Mouse (Mus musculus): ENCODE data around the gene Atp8b2.

Atp8b2 gene

DNA sequence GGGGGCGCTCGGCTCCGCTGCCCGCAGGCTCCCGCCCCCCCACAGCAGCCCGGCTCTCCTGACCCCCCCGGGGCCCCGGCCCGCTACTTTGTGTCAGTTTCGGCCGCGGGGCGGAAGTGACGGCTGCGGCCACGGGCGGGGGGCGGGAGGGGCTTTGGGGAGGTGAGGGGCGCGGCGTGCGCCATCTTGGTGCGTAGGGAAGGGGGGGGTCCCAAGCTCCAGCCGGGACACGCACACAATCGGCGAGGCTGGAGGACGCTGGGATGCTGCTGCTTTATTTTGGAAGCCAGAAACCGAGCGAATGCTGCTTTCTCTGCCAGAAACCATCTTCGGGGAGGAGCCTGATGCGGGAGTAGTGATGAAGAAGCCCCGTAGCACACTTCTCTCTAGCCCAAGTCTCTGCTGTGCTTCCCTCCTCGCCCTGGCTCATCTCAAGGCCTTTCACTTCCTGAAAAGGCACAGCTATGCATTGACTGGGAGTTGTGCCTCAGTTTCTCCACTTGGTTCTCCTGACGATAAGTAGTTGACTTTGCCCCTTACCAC, at the start of gene Atp8b2:
Gene Atp8b2 (minus strand): TSS at position 288 of the 543 bp plus-strand sequence.
- DNase-seq (ENCODE audit: low spot score) = peak; percentile 56

DNA sequence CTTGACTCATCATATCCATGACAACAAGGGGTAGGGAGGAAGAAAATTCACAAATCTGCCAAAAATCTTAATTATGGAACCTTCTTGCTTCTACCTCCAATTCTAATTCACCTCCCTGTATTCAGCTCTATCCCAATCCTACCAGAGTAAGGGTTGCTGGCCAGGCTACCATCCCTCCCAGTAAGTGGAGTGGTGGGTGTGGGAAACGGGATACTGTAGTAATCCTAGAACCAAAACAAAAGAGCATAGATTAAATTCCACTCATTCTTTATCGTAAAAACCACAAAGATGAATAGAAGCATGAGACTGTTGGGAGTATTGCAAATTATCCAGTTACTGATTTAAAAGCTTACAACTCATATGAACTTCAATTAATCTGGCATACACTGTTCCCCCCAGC, 47.0 kb upstream of the Atp8b2 start:
- DNase-seq (ENCODE audit: low spot score) = no peak

DNA sequence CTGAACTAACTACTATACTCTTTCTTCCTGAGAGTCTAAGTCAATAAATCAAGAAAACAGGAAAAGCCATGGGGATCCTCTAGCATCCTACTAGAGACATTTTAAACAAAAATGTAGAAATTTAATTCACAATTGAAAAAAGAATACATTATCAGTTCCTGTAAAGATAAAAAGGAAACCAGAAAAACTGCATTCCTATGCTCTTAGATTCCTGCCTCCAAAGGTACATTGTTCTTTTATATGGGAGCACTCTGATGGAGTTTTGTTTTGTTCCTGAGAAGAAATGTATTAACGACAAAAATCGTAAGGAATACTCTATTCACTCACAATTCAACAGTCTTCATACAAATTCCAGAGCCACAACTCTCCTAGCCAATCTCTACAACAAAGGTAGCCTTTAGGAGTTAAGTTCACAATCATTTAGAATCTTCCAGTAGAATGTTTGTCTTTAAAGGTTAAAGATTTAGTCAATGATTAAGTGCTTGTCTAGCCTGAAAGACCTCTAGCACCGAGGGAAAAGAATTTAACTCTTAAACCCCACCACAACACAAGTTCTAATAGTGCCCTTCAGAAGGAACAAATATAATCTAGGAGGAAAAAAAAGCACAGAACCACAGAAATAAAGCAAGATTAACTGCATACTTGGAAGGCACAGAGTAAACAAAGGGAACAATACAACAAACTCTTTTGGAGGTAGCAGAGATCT, 40.9 kb upstream of the Atp8b2 start:
- no peak for DNase-seq (ENCODE audit: low spot score)

DNA sequence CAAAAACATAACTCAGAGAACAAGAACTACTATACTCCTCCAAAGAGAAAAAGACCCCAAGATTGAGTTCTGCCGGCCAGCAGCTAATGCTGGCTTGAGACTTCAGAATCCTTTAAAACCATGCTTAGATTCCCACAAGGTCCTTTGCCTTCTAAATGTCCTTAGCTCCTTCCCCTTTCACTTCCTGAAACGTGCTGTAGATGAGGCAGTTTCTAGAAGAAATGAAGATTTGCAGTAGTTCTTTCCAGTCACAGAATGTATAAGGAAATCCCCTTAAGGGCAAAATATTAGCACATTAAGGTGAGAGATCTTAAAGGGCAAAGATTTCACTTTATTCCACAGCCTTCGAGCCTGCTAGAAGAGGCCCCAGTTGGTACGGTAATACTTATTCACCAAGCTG, 36.5 kb upstream of the Atp8b2 start:
- DNase-seq (ENCODE audit: low spot score) = no peak

DNA sequence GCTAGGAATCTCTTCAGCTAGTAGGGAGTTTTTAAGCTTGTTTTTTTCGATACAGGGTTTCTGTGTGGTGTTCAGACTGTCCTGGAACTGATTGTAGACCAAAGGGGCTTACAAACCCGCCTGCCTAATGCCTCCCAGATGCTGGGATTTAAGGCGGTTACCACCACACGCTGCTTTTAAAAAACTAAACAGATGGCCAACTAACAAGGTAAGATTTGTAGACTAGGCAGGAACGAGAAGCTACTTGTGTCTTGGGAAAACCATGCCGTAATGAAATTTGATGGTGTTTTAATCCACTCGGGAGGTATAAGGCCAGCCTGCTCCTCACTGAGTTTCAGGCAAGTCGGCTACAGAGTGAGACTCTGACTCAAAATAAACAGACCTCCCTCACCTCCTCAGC, 35.8 kb upstream of the Atp8b2 start:
- DNase-seq (ENCODE audit: low spot score) = no peak

DNA sequence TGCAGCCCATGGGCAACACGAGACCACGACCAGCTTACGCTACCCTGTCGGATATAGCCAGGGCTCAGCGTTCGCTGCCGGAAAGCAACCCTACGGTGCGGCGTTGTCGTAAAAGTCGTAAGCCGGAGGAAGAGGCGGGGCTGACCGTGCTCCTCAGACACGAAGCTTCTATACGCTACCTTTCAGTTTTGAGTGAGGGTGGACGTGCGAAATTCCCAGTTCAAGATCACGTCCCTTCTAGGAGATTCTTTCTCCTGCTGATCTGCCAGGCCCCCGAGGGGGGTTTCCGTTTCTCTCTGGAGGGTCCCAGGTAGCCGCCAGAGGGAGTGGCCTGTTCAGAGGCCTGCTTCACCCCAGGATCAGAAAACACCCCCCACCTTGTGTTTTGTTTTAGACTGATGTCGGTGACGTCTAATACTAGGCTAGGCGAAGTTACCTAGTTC, 35.3 kb upstream of the Atp8b2 start, which contains the start of gene Hax1:
Gene Hax1 (minus strand): TSS at position 169 of the 443 bp plus-strand sequence.
- DNase-seq (ENCODE audit: low spot score) = peak; percentile 94

DNA sequence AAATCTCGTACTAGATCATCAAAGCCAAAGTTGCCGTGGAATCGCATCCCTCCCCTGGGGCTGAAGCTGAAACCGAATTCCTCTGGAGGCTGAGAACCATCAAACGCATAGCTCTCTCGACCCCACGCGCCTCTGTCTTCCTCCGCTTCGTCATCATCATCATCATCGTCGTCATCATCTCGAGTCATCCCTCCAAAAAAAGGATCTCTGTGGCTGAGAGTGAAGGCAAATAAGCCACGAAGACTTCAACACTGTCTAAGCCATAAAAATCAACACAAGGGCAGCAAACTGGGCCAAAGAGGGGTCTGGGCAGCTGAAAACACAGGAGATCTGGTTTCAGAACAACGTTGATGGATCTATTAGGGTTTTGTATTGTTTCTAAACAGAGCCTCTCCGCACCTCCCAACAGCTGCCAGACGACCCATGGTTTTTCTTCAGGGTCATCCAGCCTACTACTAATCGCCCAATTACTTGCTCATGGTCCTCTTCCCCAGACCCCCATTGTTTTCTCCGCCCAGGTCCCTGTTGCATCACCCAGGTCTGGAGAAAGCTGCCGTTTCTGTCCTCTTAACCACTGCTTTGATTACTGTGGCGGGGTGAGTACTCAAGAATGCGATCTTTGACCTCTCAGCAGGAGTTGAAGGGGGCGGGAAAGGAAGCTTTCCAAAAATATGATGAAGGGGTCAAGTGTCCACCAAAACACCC, 34.6 kb upstream of the Atp8b2 start:
- DNase-seq (ENCODE audit: low spot score) = no peak

DNA sequence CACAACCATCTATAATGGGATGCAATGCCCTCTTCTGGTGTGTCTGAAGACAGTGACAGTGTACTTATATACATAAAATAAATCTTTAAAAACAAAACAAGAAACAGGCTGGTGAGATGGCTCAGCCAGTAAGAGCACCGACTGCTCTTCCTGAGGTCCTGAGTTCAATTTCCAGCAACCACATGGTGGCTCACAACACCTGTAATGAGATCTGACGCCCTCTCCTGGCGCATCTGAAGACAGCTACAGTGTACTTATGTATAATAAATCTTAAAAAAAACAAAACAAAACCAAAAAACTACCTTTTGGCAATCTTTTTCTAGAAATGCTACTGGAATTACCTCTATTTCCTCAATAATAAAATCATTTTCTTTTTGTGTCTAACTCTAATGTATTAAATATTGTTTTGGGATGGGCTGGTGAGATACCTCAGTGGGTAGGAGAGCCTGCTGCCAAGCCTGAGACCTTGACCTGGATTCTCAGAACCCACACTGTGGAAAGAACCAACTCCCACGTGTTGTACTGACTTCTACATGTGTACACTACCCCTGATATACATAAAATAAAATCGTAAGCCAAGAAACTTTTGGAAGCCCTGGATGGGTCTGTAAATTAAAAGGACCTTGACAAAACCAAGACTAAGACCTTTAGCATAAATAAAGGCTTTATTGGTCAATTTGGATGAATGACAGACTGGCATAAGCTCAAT, 31.7 kb upstream of the Atp8b2 start:
- no peak for DNase-seq (ENCODE audit: low spot score)

DNA sequence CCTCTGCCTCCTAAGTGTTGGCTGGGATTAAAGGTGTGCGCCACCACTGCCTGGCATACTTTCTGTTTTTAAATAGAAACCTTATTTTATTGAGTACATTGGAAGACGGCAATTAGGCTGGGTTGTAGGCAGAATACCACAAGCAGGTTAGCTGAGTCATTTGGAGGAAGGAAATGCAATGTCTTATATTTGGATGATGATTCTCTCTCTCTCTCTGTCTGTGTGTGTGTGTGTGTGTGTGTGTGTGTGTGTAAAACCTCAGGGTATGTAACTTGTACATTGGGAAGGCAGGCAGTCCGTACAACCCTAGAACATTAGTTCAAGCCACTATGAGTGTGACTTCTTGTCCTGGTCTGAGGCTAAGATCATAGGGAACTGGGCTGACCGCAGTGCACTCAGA, 24.5 kb upstream of the Atp8b2 start:
- no peak for DNase-seq (ENCODE audit: low spot score)

DNA sequence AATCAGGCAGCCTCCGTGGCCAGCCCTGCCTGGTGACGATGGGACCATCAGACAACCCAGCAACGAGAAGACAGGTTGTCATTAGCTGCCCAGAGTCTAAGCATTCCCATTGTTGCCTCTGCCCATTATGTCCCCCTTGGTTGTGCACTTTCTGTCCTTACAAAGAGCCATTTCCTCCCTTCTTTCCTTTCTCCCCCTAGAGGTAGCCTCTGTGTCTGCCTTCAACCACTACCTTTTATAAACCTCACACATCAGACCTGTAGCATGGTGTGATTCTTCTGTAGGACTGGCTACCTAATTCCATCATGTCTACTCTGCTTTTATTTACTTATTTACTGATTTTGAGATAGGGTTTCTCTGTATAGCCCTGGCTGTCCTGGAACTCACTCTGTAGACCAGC, 23.9 kb upstream of the Atp8b2 start:
- no peak for DNase-seq (ENCODE audit: low spot score)

DNA sequence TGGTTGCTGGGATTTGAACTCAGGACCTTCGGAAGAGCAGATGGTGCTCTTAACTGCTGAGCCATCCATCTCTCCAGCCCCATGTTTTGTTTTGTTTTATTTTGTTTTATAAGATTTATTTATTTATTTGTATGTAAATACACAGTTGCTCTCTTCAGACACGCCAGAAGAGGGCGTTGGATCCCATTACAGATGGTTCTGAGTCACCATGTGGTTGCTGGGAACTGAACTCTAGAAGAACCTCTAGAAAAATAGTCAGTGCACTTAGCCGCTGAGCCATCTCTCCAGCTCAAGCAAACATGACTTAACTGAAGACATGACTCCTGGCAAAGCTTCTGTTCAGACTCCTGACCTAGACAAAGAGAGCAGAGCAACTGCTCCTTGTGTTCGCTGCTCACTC, 19.1 kb upstream of the Atp8b2 start:
- DNase-seq (ENCODE audit: low spot score) = no peak

DNA sequence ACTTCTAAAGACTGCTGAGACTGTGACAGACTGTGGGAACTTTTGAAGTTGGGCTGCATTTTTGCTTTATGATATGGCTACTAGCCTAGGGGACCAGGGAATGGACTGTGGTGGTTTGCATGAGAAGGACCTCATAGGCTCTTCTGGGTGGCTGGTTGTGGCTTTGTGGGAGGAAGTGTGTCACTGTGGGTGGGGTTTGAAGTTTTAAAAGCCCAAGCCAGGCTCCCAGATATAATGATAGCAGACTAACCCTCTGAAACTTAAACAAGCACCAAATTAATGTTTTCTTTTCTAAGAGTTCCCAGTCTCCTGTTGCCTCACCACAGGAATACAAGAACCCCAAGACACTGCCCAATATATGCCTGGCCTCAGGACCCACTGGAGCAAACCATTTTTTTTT, 13.6 kb upstream of the Atp8b2 start:
- no peak for DNase-seq (ENCODE audit: low spot score)

DNA sequence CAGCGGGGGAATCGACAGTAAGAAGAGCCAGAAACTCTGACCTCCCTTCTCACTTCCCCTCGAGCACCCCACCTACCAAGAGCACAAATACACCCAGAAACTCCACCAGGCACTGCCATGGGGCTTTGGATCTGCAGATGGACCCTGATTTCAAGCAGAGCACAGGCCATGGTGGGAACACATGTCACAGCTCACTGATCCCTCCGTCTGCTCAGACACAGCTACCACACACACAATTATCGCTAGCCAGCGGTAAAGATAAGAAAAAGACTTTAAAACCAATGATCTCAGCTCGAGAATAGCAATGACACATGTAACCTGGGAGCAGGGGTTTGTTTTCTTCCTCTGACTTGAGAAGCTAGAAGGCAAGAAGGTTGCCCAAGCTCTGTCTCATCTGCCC, 5.2 kb upstream of the Atp8b2 start:
- DNase-seq (ENCODE audit: low spot score) = no peak

DNA sequence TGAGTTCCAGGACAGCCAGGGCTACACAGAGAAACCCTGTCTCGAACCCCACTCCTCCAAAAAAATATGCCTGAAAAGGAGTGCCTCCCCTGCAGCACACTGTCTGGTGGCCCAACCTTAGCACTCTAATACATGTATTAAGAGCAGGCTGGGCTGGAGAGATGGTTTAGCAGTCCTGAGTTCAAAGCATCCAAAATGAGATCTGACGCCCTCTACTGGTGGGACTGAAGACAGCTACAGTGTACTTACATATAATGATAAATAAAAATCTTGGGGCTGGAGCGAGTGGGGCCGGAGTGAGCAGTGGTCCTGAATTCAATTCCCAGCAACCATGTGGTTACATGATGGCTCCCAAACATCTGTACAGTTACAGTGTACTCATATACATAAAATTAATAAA, 3.6 kb upstream of the Atp8b2 start:
- no peak for DNase-seq (ENCODE audit: low spot score)

DNA sequence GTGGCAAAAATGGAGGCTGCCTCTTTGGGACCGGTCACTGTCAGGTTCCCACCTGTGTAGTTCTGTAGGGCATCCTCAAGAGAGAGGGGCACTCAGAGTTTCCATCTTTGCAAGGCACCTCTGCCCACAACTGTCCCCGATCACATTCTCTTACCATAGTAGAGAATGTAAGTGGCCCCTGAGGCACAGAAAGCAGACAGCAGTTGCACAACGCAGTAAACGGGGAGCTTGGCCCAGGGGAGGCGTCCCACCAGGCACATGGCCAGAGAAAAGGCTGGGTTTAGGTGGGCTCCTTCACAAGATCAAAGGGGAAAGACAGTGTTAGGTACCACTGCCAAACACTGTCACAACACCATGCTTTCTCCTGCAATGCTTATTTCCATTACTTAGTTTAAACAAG, 2.7 kb upstream of the Atp8b2 start:
- no peak for DNase-seq (ENCODE audit: low spot score)

DNA sequence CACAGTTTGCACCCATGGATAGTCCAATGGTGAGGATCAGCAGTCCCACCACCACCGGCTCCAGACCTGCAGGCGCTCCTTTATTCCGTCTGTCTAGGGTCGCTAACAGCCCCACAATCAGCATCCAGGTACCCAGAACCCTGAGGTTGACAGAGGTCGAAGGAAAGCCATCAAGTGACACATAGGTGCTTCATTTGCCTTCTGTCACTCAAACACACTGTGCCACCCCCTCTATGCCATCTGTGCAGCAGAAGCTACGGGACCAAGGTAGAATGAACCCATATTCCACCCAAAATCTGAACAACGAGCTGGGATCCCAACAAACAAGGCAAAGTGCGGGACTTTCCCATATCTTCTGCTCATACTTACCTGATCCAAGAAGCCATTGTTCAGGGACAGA, 2.2 kb upstream of the Atp8b2 start:
- no peak for DNase-seq (ENCODE audit: low spot score)

DNA sequence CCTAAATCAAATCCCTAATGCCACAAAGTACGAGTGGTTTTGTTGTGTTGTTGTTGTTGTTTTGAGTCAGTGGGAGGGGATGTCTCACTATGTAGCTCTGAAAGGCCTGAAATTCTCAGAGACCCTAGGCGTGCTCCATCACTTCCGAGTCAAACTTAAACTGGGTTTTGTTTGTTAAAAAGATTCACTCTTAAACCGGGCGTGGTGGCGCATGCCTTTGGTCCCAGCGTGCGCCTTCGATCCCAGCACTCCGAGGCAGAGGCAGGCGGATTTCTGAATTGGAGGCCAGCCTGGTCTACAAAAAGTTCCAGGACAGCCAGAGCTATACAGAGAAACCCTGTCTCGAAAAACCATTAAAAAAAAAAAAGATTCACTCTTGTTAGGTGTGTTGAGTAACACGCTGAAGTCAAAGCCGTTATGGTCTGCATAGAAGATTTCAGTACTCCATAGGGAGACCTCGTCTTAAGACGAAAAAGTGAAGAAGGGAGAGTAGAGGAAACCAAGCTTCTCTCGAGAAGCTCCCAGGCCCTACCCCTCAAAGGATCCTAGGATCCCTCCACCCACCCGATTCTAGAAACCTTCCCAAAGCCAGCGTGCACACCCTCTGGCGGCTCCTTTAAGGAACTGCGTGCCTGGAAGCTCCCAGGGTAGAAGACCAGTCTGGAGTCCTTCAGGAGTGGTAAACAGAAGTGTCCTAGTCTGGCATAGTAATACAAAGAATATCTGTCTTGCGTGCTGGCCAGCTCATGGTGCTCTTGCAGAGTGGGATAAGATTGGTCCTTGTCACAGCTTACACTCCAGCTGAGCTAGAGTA, 825 bp upstream of the Atp8b2 start:
- DNase-seq (ENCODE audit: low spot score) = peak; percentile 74

DNA sequence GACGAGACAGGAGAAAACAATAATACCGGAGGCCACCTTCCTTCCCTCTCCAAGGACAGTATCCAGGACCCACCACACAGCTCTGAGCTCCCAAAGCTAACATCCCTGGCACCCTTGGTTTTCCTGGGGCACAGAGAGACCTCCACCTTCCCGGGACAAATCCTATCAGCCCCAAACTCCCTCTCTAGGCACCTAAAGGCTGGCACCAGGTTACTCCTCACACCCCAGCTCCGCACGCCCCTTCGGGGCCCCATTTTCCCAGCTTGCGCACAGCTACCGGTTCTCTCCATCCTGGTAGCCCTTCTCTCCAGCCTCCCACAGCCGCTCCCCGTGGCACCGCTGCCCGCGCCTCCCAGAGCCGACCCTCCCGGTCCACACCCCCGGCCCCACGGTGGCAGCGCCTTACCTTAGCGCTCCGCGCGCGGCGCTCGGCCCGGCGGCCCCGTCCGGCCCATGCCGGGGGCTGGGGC, 522 bp downstream of the Atp8b2 start:
- peak; percentile 38 for DNase-seq (ENCODE audit: low spot score)

DNA sequence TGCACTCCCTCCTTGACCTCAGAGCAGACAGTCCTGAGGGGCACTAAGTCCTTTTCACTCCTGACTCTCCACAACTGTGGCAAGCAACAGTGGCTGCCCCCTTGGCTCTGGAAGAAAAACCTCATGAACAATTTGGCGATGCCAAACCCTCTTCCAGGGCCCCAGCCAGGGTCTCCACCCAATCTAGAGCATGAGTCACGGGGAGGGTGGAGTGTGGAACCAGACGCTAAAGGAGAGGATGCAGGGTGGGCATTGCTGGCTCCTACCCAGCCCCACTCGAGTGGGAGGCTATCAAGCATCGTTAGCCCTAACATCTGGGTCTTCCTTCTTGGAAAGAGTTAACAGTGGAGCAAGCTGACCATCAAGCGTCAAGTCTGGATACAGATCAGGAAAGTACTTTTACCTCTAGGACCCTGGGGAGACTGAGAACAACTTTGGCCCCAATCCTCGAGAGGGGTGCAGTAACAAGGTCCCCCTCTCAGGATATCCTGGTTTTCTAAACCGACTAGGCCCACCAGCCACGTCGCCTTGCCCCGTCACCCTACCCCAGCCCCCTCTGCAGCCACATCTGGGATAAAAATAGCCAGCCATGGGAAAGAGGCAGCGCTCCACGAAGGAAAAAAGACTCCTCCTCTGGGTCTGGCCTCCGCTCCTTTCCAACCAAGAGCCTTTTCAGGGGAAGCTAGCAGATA, 1.1 kb downstream of the Atp8b2 start:
- DNase-seq (ENCODE audit: low spot score) = peak; percentile 54

DNA sequence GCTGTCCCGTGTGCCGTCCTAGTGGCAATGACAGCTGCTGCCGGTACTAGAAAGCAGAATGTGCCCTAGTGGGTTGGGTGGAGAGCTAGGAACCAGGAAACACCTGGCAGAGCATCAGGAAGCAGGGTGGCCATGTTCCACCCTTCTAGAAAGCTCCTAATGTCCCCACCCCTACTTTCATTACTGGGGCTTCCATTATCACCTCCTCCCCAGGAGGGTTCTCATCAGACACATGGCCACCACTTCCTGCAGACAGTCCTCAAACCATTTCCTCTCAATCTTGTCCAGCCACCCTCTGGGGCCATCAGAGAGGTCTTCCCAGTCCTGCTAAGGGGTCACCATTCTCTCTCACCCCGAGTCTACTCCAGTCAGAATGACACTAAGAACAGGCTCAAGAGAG, 1.9 kb downstream of the Atp8b2 start:
- no peak for DNase-seq (ENCODE audit: low spot score)

DNA sequence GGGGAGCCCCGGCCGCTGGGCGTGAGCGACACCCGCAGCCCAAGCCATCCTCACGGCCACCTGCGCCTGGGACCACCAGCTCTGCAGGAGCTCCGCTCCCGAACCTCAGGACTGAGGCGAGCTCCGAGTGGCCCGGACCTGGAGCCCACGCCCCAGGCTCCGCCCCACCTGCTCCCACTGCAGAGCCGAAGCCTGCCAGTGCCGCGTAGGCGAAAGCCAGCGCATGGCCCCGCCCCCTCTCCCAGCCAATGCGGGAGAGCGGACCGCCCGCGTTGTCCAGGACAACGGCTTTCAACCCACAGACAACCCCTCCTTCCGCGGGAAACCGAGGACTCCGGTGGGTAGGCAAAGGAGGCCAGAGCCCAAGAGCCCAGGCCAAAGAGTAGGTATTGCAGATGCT, 2.8 kb downstream of the Atp8b2 start:
- peak; percentile 95 for DNase-seq (ENCODE audit: low spot score)

All from urinary bladder, postnatal 14 days (tissue).